Mouse (Mus musculus): ENCODE data around the gene Dera. TPM values are rescaled to one million over a fixed set of nuclear protein-coding genes. Genes with fewer than 3 reads are reported as not detected.

Gene Dera
- polyA plus RNA-seq, 1 experiment from 2014 or later = 47.1 TPM

DNA sequence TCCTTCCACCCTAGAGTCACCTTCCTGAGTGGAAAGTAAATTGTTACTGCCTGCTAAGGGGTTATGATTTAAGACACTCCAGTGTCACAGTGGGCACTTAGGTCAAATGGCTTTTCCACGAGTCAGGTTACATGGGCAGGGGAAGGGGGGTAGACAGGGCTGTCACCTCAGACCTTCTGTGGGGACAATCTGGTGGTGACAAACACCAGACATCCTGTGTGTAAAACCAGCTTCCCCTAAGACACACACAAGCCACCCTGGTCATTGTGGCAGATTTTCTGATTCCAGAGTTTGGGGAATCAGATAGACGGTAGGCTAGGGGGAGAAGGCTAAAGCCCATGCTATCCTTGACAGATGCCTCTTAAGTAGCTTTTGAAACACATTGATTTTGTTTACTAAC lies 41.1 kb downstream of the Dera start:
- no peak for DNase-seq (ENCODE audit: low spot score)

GRCm38 (mm10) chr6:137796596-137797567 lies 42.5 kb downstream of the Dera start:
- Histone ChIP-seq H3K9ac (ENCODE audit: low read length) (no peak overlapping the region), H3K4me3 (ENCODE audit: low read depth, low read length) (no peak overlapping the region), H3K27me3 (ENCODE audit: control insufficient read depth, insufficient read depth, low read length) (no peaks in the 10 kb centered on the region), H3K9me3 (ENCODE audit: control insufficient read depth, low read length) (0 out of 2 replicates have a peak, but pooled peaks cover 2% of the 10 kb centered on the region), H3K4me1 (replicated peaks; ENCODE audit: control insufficient read depth, insufficient read depth) (no peaks in the 10 kb centered on the region), H3K27ac (replicated peaks) (no peak overlapping the region), H3K4me2 (replicated peaks; ENCODE audit: low read depth) (no peak overlapping the region), H3K36me3 (ENCODE audit: control insufficient read depth, insufficient read depth, low read length) (no peaks in the 10 kb centered on the region)
- 72% methylated on average over 29 of the region's 29 CpGs for WGBS
- no peak for DNase-seq (ENCODE audit: low spot score)
- ATAC-seq (ENCODE audit: low FRiP score, low TSS enrichment) = 0 out of 2 replicates have a peak, but pooled peaks have one; percentile 15
- TF ChIP-seq EP300 (optimal IDR thresholded peaks at IDR 0.05) = no peak
- TF ChIP-seq CTCF (IDR thresholded peaks at IDR 0.05; ENCODE audit: low read depth) = peak; percentile 83

More for the DNA sequence above, 41.1 kb downstream of the Dera start:
- WGBS = 49% methylated on average over 2 of the region's 2 CpGs
- H3K9ac ChIP-seq (ENCODE audit: low read length) = no peak overlapping the region
- H3K27ac ChIP-seq (replicated peaks) = no peak overlapping the region
- H3K9me3 ChIP-seq (ENCODE audit: control insufficient read depth, low read length) = no peaks in the 10 kb centered on the region
- H3K36me3 ChIP-seq (ENCODE audit: control insufficient read depth, insufficient read depth, low read length) = no peaks in the 10 kb centered on the region
- H3K4me1 ChIP-seq (replicated peaks; ENCODE audit: control insufficient read depth, insufficient read depth) = no peaks in the 10 kb centered on the region
- no peaks in the 10 kb centered on the region for H3K27me3 ChIP-seq (ENCODE audit: control insufficient read depth, insufficient read depth, low read length)
- H3K4me2 ChIP-seq (replicated peaks; ENCODE audit: low read depth) = no peak overlapping the region
- TF ChIP-seq EP300 (optimal IDR thresholded peaks at IDR 0.05) = no peak
- TF ChIP-seq CTCF (IDR thresholded peaks at IDR 0.05; ENCODE audit: low read depth) = no peak
- ATAC-seq (ENCODE audit: low FRiP score, low TSS enrichment) = no peak
- no peak overlapping the region for H3K4me3 ChIP-seq (ENCODE audit: low read depth, low read length)

DNA sequence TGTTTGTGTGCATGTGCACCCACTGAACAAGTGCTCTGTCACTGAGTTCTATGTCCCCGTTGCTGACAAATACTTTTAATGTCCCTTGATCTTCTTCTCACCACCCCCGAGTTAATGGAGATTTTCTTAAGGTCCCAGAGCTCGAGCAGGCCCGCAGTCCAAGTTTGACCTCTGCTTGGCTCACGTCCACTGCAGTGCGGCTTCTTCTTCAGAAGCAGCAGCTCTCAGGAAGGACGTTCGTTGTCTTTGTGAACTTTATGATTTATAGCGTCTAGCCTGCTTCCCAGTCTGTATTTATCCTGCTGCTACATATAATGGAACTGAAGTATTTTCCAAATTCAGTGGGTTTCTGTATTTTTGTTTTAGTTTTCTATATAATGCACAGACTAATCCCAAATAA lies 44.9 kb downstream of the Dera start:
- DNase-seq (ENCODE audit: low spot score) (no peak), ATAC-seq (ENCODE audit: low FRiP score, low TSS enrichment) (no peak)
- Histone ChIP-seq H3K27ac (replicated peaks) (no peak overlapping the region), H3K4me2 (replicated peaks; ENCODE audit: low read depth) (no peak overlapping the region), H3K27me3 (ENCODE audit: control insufficient read depth, insufficient read depth, low read length) (no peaks in the 10 kb centered on the region), H3K36me3 (ENCODE audit: control insufficient read depth, insufficient read depth, low read length) (no peaks in the 10 kb centered on the region), H3K9me3 (ENCODE audit: control insufficient read depth, low read length) (0 out of 2 replicates have a peak, but pooled peaks cover 2% of the 10 kb centered on the region), H3K9ac (ENCODE audit: low read length) (no peak overlapping the region), H3K4me1 (replicated peaks; ENCODE audit: control insufficient read depth, insufficient read depth) (no peaks in the 10 kb centered on the region), H3K4me3 (ENCODE audit: low read depth, low read length) (no peak overlapping the region)
- TF ChIP-seq EP300 (optimal IDR thresholded peaks at IDR 0.05) (no peak), CTCF (IDR thresholded peaks at IDR 0.05; ENCODE audit: low read depth) (no peak)
- WGBS = 75% methylated on average over 9 of the region's 9 CpGs

DNA sequence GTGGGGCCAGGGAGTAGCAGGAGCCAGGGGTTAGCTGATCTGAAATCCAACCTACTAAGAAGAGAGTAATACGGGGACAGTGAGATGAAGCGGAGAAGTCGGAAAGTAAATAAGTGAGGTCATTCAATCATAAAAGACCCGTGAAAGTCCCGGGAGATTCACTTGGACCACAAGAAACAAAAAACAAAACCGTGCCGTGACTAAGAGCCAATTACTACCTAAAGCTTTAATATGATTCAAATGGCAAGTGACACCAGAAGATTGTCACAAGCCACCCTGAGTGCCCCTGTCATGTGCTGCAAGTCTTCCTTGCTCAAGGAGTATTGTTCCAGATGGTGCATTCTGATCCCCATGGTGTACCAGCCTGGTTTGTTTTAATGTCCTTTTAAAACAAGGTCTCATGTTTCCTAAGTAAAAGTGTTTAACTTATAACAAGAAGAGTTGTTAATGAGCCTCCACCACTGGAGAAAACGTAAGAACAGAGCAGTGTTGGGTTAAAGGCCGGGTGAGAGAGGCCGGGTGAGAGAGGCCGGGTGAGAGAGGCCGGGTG lies 49.2 kb downstream of the Dera start:
- H3K9me3 ChIP-seq (ENCODE audit: control insufficient read depth, low read length) = 0 out of 2 replicates have a peak, but pooled peaks cover 2% of the 10 kb centered on the region
- no peak for TF ChIP-seq EP300 (optimal IDR thresholded peaks at IDR 0.05)
- no peak for TF ChIP-seq CTCF (IDR thresholded peaks at IDR 0.05; ENCODE audit: low read depth)
- ATAC-seq (ENCODE audit: low FRiP score, low TSS enrichment) (no peak), DNase-seq (ENCODE audit: low spot score) (no peak)
- no peak overlapping the region for H3K9ac ChIP-seq (ENCODE audit: low read length)
- no peaks in the 10 kb centered on the region for H3K4me1 ChIP-seq (replicated peaks; ENCODE audit: control insufficient read depth, insufficient read depth)
- H3K4me3 ChIP-seq (ENCODE audit: low read depth, low read length) = no peak overlapping the region
- WGBS = 79% methylated on average over 12 of the region's 12 CpGs
- H3K27me3 ChIP-seq (ENCODE audit: control insufficient read depth, insufficient read depth, low read length) = no peaks in the 10 kb centered on the region
- no peak overlapping the region for H3K27ac ChIP-seq (replicated peaks)
- no peak overlapping the region for H3K4me2 ChIP-seq (replicated peaks; ENCODE audit: low read depth)
- H3K36me3 ChIP-seq (ENCODE audit: control insufficient read depth, insufficient read depth, low read length) = no peaks in the 10 kb centered on the region

DNA sequence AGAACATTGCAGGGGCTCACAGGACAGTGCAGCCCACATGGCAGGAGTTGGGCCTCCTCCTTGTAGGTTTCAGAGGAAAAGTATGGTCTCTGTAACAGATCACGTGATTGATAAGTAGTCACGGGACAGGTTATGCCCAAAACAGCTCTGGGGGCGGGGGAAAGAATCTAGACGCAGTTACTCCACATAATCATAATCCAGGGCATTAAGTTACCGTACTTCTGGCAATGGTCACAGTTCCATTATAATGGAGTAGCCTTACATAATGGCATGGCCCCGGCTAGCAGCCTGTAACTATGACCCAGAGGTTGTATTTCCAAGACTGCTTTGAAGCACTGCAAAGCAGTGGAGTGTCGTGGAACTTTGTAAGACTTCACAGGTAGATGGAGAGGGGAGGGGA lies 49.8 kb downstream of the Dera start:
- DNase-seq (ENCODE audit: low spot score) (no peak), ATAC-seq (ENCODE audit: low FRiP score, low TSS enrichment) (no peak)
- Histone ChIP-seq H3K4me2 (replicated peaks; ENCODE audit: low read depth) (no peak overlapping the region), H3K27me3 (ENCODE audit: control insufficient read depth, insufficient read depth, low read length) (no peaks in the 10 kb centered on the region), H3K4me3 (ENCODE audit: low read depth, low read length) (no peak overlapping the region), H3K9ac (ENCODE audit: low read length) (no peak overlapping the region), H3K27ac (replicated peaks) (no peak overlapping the region), H3K9me3 (ENCODE audit: control insufficient read depth, low read length) (0 out of 2 replicates have a peak, but pooled peaks cover 2% of the 10 kb centered on the region), H3K36me3 (ENCODE audit: control insufficient read depth, insufficient read depth, low read length) (no peaks in the 10 kb centered on the region), H3K4me1 (replicated peaks; ENCODE audit: control insufficient read depth, insufficient read depth) (no peaks in the 10 kb centered on the region)
- 75% methylated on average over 7 of the region's 7 CpGs for WGBS
- no peak for TF ChIP-seq EP300 (optimal IDR thresholded peaks at IDR 0.05)
- no peak for TF ChIP-seq CTCF (IDR thresholded peaks at IDR 0.05; ENCODE audit: low read depth)

DNA sequence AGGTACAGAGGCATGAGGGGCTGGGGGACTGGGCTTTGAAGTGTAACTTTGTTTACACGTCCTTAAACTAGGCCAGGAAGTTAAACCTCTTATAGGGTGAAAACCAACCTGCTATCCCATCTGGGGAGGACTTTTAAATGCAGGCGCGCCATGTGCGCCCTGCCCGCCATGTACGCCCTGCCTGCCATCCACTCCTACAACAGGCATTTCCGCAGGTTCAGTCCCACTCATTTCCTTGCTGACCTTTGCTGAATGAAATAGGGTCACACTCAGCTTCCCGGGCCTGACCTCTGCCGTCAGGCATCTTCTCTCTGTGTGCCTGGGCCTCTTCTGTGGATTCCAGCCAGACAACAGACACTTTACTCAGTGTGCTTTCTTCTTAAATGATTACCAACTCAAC lies 50.3 kb downstream of the Dera start:
- ATAC-seq (ENCODE audit: low FRiP score, low TSS enrichment) = no peak
- no peak for DNase-seq (ENCODE audit: low spot score)

More for the DNA sequence above, 50.3 kb downstream of the Dera start:
- TF ChIP-seq CTCF (IDR thresholded peaks at IDR 0.05; ENCODE audit: low read depth) (no peak), EP300 (optimal IDR thresholded peaks at IDR 0.05) (no peak)
- no peaks in the 10 kb centered on the region for H3K4me1 ChIP-seq (replicated peaks; ENCODE audit: control insufficient read depth, insufficient read depth)
- no peak overlapping the region for H3K9ac ChIP-seq (ENCODE audit: low read length)
- 0 out of 2 replicates have a peak, but pooled peaks cover 2% of the 10 kb centered on the region for H3K9me3 ChIP-seq (ENCODE audit: control insufficient read depth, low read length)
- no peak overlapping the region for H3K27ac ChIP-seq (replicated peaks)
- H3K4me3 ChIP-seq (ENCODE audit: low read depth, low read length) = no peak overlapping the region
- WGBS = 72% methylated on average over 9 of the region's 9 CpGs
- H3K36me3 ChIP-seq (ENCODE audit: control insufficient read depth, insufficient read depth, low read length) = no peaks in the 10 kb centered on the region
- no peak overlapping the region for H3K4me2 ChIP-seq (replicated peaks; ENCODE audit: low read depth)
- H3K27me3 ChIP-seq (ENCODE audit: control insufficient read depth, insufficient read depth, low read length) = no peaks in the 10 kb centered on the region
